Mouse (Mus musculus): Measurements from ENCODE around the gene 1810046K07Rik.

1810046K07Rik gene

DNA sequence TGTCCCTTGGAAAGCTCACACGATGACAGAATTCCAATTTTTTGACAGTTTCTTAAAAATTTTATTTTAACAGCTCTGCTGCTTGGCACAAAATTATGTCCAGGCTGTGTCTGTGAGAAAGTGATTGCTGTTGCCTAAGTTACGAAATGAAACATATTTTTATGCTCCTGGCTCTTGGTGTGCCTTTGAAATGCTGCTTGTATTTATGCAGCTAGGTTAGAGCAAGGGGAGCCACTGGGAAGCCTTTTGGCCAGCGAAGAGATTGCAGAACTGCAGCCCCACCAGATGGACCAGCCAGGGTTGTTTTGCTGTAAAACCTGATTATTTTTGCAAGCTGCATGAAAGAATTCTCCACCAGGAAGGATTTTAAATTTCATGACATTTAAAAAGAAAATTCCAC, 23.6 kb downstream of the 1810046K07Rik start:
- no peak for DNase-seq (ENCODE audit: extremely low spot score, low spot score)

DNA sequence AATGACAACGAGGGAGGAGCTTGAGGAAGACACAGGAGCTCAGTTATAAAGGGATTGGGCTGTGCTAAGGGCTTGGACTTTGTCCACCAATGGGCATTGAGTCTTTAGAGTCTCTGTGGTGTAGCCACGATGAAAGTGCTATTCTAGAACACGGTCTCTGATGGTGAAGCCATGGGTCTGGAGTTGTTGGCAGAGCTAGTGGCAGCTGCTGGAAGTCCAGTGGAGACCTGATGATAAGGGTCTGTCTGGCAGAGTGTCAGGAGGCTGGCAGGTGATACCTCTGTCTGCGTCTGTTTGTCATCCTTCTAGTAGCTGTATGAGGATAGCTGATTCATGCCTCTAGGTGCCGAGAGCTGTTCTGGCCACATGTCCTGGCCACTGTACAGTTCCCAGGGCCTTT, 24.7 kb downstream of the 1810046K07Rik start:
- DNase-seq (ENCODE audit: extremely low spot score, low spot score), result no peak

DNA sequence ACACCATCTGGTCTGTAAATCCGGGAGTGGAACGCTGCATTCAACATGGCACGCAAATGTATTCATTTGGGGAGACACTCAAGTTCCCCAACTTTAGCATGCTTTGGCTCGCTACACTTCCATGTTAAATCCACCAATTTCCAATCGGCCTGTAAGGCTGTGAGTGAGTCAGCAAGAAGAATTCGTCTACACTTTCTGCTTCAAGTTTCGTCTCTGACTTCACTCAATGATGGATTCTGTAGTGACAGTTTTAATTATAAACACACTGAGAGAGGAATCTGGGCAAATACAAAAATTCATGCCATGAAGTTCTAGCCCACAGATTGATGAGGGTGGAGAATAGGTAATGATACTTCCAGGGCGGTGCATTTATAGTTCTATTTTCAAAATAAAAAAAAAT, 35.2 kb downstream of the 1810046K07Rik start:
- DNase-seq (ENCODE audit: extremely low spot score, low spot score), result no peak

- peak; percentile 74 for DNase-seq (ENCODE audit: extremely low spot score, low spot score)
Measured at GRCm38 (mm10) chr9:51292674-51293073, 36.0 kb downstream of the 1810046K07Rik start.

DNA sequence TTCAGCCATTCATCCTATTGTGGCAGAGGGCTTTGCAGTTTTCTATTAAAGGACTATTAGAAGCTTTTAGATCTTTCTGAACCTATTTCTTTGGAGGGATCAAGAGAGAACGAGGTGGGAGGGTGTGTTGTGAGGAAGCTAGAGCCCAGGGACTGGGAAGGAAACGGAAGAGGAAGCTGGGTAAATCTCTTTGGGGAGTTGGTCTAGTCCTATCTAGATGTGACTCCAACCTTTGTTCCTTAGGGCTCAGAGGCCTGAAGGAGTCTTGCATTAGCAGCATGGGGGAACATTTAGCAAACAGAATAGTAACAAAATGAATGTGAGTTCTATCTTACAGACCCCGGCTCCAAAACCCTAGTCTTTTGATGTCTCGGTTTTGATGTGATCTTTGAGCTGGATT, 37.7 kb downstream of the 1810046K07Rik start:
- no peak for DNase-seq (ENCODE audit: extremely low spot score, low spot score)

DNA sequence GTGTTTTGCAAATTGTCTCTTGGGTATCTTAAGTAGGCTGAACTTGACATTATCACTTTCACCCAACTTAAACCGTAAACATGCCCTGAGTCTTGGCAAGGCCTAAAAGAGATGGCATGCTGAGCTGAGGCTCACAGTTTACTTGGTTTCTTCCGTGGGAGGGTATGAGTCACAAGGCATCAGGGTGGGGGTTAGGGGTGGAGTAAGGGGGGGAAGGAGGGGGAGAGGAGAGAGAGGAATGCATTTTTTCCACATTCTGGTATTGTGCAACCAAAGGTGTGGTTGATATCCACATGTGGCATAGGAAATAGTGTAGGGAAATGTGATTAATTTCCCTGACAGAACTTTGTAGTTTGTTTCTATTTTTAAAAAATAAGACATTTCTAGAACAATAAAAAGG, 42.6 kb downstream of the 1810046K07Rik start:
- DNase-seq (ENCODE audit: extremely low spot score, low spot score), result no peak

GRCm38 (mm10) chr9:51278500-51279381, 50.0 kb downstream of the 1810046K07Rik start, which contains the start of gene Colca2:
Gene Colca2, minus strand, starts transcription at chr9:51278569.
- peak; percentile 88 for DNase-seq (ENCODE audit: extremely low spot score, low spot score)

DNA sequence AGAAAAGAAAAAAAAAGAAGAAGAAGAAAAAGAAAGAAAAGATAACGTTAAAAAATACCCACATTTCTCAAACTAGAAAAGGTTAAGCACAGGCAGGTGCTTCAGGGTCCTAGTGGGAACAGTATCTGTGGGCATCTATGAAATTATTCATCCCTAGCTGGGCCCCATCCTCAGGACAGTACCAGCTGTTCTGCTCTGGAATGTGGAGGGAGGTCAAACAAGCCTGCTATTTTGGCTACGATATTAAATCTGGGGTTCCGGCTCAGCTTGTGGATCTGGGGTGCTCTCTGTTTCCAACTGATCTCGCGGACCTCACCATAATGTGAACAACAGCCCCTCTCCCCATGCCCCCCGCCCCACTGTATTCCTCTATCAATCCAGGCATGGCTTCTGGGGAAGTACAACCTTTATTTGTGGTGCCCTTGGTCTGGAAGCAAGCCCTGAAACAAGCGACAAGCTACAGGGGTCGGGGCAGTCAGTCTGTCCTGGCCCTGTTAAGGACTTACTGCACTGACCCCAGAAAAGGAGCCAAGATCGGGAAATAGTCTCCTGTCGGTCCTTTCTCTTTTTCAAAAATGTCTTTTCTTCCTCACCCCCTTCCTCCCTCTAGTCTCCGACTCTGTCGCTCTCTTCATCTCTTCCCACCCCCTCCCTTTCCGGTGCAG, 50.8 kb downstream of the 1810046K07Rik start:
- no peak for DNase-seq (ENCODE audit: extremely low spot score, low spot score)

DNA sequence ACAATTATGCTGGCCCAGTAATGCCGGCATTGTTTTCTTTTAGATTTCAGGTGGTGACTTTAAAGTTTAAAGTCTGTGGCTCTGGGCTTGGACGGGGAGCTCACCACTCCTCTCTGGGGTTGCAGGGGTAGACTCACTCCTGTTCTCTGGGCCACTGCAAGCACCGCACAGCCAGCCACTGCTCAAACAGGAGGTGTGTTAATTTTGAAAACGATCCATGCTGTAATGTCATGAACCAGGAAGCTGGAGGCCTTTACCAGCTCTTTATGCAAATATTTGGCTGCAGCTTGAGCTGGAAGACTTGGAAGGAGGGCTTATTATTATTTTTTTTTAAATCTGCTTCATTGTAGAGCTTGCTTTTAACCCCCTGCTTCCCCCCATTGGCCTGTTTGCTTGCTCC, 54.0 kb downstream of the 1810046K07Rik start:
- no peak for DNase-seq (ENCODE audit: extremely low spot score, low spot score)

DNA sequence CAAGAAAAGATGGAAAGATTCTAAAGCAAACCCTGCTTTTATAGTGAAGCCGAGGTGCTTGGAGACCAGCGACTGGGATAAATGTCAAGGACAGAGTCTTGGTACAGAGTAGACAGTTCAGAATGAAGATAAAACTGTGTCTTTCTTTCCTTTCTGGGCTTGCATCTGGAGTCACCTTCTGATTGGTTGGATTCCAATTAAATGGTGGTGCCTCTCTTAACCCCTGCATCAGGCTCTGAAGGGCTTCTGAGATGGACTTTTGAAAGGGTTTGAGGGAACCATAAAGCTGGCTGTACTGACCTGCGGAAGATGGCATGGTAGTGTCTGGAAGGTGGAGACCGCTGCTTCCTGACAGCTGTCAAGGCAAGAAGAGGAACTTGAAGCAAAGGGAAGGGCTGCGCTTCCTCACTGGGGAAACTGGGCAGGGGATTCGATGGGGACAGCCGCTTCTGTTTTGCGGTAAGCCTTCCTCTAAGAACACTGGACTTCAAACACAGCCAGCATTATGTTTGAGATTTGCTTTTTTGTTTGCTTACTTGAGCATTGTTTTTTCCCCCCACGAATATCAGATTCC, 55.0 kb downstream of the 1810046K07Rik start:
- no peak for DNase-seq (ENCODE audit: extremely low spot score, low spot score)

DNA sequence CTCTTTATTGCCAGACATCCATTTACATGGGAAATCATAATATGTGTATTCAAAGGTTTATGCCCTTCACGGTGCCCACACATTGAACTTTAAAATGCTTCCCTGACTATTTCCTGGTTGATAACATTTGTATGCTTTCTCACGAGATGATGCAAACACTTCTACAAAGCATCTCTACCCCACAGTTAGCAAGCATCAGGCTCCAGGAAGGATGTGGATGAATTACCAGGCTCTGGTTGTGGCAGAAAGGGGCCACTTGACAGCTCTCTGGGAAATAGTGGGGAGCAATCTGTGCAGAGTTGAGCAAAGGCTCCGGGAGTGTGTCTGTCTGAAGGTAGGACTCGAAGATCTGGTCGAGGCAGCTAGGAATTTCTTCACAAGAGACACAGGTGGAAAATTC, 56.6 kb downstream of the 1810046K07Rik start:
- DNase-seq (ENCODE audit: extremely low spot score, low spot score), result no peak

DNA sequence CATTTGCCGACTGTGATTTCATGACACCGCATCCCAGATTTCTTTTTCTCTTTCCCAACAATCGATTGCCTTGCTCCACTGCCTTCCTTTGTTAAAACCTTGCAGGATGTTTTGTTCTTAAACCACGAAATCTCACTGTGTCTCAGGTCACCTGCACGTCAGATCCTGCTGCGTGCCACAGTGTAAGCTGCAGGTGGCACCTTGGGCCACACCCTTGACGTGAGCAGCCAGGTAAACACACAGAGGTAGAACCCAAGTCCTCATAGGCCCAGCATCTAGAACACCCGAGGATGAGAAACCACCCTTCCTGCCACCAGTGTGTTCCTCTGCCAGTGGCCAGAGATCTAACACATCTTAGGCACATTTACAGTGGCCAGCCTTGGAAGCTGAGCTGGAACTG, 57.6 kb downstream of the 1810046K07Rik start:
- no peak for DNase-seq (ENCODE audit: extremely low spot score, low spot score)

DNA sequence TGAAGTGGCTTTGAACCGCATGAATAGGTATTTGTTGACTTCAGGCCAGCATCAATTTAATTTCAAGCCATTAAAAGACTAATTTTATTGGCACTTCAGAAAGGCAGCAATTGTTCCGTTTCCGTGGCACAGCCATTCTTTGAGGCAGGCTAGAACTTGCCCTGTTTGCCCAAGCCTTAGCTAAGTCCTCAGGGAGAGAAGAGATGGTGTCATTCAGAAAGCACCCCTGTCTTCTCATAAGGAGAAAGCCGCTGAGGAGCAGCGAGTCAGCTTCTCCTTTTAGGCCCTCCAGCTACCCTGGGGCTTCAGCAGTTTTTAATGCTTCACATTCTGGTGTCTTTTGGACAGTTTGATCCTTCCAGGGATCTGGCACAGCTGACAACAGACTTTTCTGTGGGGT, 59.9 kb downstream of the 1810046K07Rik start:
- DNase-seq (ENCODE audit: extremely low spot score, low spot score), result no peak

DNA sequence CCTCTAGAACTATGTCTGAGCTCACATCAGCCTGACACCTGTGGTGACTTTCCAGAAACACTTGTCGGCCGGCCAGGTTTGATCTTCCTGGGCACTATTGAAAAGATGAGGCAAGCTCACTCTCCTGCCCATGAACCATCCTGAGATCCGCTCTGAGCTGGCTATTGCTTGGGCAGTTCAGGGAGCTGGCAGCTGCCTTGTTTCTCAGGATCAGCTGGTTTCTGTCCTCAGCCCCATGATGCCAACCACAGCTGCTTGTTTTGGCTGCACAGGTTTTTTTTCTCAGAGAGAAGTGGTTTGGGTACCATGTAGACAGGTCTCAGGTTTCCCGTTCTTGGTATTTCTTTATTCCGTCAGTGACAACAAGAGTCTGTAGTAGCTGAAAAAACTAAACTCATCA, 70.3 kb downstream of the 1810046K07Rik start:
- no peak for DNase-seq (ENCODE audit: extremely low spot score, low spot score)

DNA sequence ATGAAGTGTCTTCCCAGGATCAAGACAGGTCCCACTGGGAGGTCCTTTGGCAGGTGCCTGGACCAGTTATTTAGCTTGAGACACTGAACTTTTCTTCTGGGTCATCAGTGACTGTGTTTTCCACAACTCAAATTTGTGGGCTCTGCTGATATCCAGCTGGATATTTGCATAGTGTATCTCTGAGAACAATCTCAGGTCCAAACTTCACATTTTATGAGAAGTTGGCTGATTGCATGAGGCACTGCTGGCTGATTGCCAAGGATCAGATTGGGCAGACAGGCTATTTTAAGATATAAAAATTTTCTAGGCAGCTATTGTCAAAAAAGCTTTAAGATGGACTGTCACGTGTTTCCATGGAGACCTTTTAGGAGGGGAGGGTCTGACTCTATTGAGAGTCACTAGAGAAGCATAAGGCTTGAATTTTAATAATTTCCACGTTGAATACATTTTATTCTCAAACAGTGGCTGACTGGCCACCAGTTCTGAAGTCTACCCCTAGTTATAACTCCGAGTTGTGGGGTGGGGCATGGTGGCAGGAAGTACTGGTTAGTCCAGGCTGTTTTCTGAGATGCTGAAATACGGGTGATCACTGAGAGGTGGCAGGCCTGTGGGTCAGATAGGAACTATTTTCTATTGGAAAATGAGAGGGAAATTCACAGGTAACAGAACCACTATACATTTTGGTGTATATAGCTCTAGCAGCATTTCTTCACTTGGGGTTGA, 71.8 kb downstream of the 1810046K07Rik start:
- DNase-seq (ENCODE audit: extremely low spot score, low spot score), result no peak

Data from neural tube, embryonic 10.5 days (tissue).